Comparison of ENCODE assay signal across 8 mouse cellular contexts in the genomic region with DNA sequence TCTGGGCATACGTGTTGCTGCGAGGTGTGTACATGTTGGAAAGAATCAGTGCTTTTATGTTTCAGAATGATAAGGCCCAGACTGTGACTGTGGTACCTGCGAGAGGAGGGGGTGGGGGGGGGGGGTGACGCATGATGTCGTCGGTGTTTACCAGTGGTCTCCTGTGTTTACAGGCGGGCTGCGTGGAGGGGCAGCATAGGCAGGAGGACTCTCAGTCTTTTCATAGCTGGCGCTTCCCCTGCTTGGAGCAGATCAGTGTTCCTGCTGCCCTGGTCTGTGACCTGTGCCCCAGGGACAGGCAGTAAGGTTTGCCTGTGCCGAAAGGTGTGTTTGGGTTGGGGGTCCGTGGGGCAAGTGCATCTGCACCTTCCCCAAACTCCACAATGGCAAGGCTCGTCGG. TPM values are rescaled to one million over a fixed set of nuclear protein-coding genes. Genes with fewer than 3 reads are reported as not detected.
DNase-seq lines count a peak whose midpoint lies in the region; ATAC-seq and TF ChIP-seq lines count a peak whose summit lies in the region.

A gene (plus strand): TSS at position 232 of the 400 bp plus-strand sequence.

- no peak for TF ChIP-seq POLR2A in cerebellum, adult 2 months (IDR thresholded peaks at IDR 0.05; ENCODE audit: borderline replicate concordance, insufficient read depth, low read length)

- peak within 1 kb of the TSS; percentile 65 for H3K9ac ChIP-seq in neural tube, embryonic 11.5 days (ENCODE audit: low read length)
- H3K9ac ChIP-seq in stomach, embryonic 14.5 days (replicated peaks; ENCODE audit: low read depth, low read length): peak within 1 kb of the TSS; percentile 75

- no peak within 1 kb of the TSS for H3K4me3 ChIP-seq in cerebellum, adult 2 months (replicated peaks; ENCODE audit: insufficient read depth, low read depth, low read length)
- peak within 1 kb of the TSS; percentile 45 for H3K4me3 ChIP-seq in neural tube, embryonic 11.5 days (ENCODE audit: low read depth, low read length)
- peak within 1 kb of the TSS; percentile 63 for H3K4me3 ChIP-seq in limb, embryonic 10.5 days
- H3K4me3 ChIP-seq in stomach, embryonic 14.5 days (ENCODE audit: low read depth, low read length): peak within 1 kb of the TSS; percentile 50

- no peak for DNase-seq in cerebellum, adult 2 months
- no peak for DNase-seq in cerebellum, adult 8-10 months
- DNase-seq in neural tube, embryonic 11.5 days (ENCODE audit: low spot score): no peak
- no peak for DNase-seq in neural tube, embryonic 10.5 days (ENCODE audit: extremely low spot score, low spot score)
- DNase-seq in limb, embryonic 10.5 days (ENCODE audit: low spot score): peak; percentile 56
- DNase-seq in cerebellum, postnatal 36 days: no peak
- DNase-seq in B cell, adult 2 months: no peak

- TF ChIP-seq CTCF in cerebellum, adult 2 months (IDR thresholded peaks at IDR 0.05; ENCODE audit: borderline replicate concordance, insufficient read depth, low read depth, low read length): no peak

- H3K27ac ChIP-seq in cerebellum, adult 2 months (ENCODE audit: insufficient read depth, low read length): no peak within 1 kb of the TSS
- 0 out of 2 replicates have a peak within 1 kb of the TSS, but pooled peaks have one; percentile 27 for H3K27ac ChIP-seq in neural tube, embryonic 11.5 days (ENCODE audit: low read depth, low read length)
- peak within 1 kb of the TSS; percentile 93 for H3K27ac ChIP-seq in limb, embryonic 10.5 days
- H3K27ac ChIP-seq in stomach, embryonic 14.5 days (ENCODE audit: low read length): peak within 1 kb of the TSS; percentile 70; the same call in 1 of the 2 replicates

- no peak for ATAC-seq in neural tube, embryonic 11.5 days (ENCODE audit: insufficient read depth, low FRiP score, low TSS enrichment)
- no peak for ATAC-seq in stomach, embryonic 14.5 days (ENCODE audit: insufficient number of reproducible peaks, insufficient read depth, low FRiP score, low read depth)

- no peaks in the 10 kb centered on the region for H3K9me3 ChIP-seq in neural tube, embryonic 11.5 days (ENCODE audit: control insufficient read depth, low read length)
- no peaks in the 10 kb centered on the region for H3K9me3 ChIP-seq in limb, embryonic 10.5 days (replicated peaks)
- no peaks in the 10 kb centered on the region for H3K9me3 ChIP-seq in stomach, embryonic 14.5 days (ENCODE audit: control insufficient read depth, low read depth, low read length)

- no peaks in the 10 kb centered on the region for H3K36me3 ChIP-seq in neural tube, embryonic 11.5 days (ENCODE audit: control insufficient read depth, insufficient read depth, low read length)
- no peaks in the 10 kb centered on the region for H3K36me3 ChIP-seq in limb, embryonic 10.5 days
- no peaks in the 10 kb centered on the region for H3K36me3 ChIP-seq in stomach, embryonic 14.5 days (ENCODE audit: control insufficient read depth, insufficient read depth, low read length)

- H3K4me2 ChIP-seq in neural tube, embryonic 11.5 days (ENCODE audit: low read depth): peak within 1 kb of the TSS; percentile 86
- H3K4me2 ChIP-seq in stomach, embryonic 14.5 days (replicated peaks; ENCODE audit: low read depth, low read length): peak within 1 kb of the TSS; percentile 84

- peaks cover 1% of the 10 kb centered on the region; the same call in 1 of the 2 replicates for H3K27me3 ChIP-seq in cerebellum, adult 2 months (ENCODE audit: control insufficient read depth, insufficient read depth, low read length)
- peaks cover 62% of the 10 kb centered on the region for H3K27me3 ChIP-seq in neural tube, embryonic 11.5 days (ENCODE audit: control insufficient read depth, insufficient read depth, low read length)
- H3K27me3 ChIP-seq in limb, embryonic 10.5 days (ENCODE audit: low read depth, poor library complexity, severe bottlenecking): peaks cover 81% of the 10 kb centered on the region
- no peaks in the 10 kb centered on the region for H3K27me3 ChIP-seq in stomach, embryonic 14.5 days (ENCODE audit: control insufficient read depth, insufficient read depth, low read length)

- 10% methylated on average over 13 of the region's 13 CpGs for WGBS in cerebellum, adult 2 months
- WGBS in neural tube, embryonic 11.5 days: 5% methylated on average over 13 of the region's 13 CpGs
- 5% methylated on average over 13 of the region's 13 CpGs for WGBS in limb, embryonic 10.5 days
- WGBS in stomach, embryonic 14.5 days: 17% methylated on average over 12 of the region's 13 CpGs

- H3K4me1 ChIP-seq in cerebellum, adult 2 months (ENCODE audit: control insufficient read depth, insufficient read depth, low read length): no peaks in the 10 kb centered on the region
- H3K4me1 ChIP-seq in neural tube, embryonic 11.5 days (ENCODE audit: control insufficient read depth, insufficient read depth, low read length): peaks cover 38% of the 10 kb centered on the region
- peaks cover 90% of the 10 kb centered on the region for H3K4me1 ChIP-seq in limb, embryonic 10.5 days
- H3K4me1 ChIP-seq in stomach, embryonic 14.5 days (ENCODE audit: control insufficient read depth, insufficient read depth, low read length): peaks cover 45% of the 10 kb centered on the region

RNA-seq across cellular contexts. Expression of the gene that starts here (rescaled TPM):
- polyA plus RNA-seq in cerebellum, adult 2 months (2012; rRNA removed): 23.7 and 26.6 TPM in 2 replicates
- polyA plus RNA-seq in neural tube, embryonic 11.5 days (2014; fragmentation: Nextera tagmentation; extraction: Ambion mirVana): 112 and 120 TPM in 2 replicates
- 106 and 159 TPM in 2 replicates for polyA plus RNA-seq in limb, embryonic 10.5 days (2016; fragmentation: Nextera tagmentation; extraction: Ambion mirVana)
- polyA plus RNA-seq in stomach, embryonic 14.5 days (2014; fragmentation: Nextera tagmentation; extraction: Ambion mirVana): 477 and 553 TPM in 2 replicates
